Mouse (Mus musculus): ENCODE data around the gene Olfr1120. TPM values are rescaled to one million over a fixed set of nuclear protein-coding genes. Genes with fewer than 3 reads are reported as not detected.
"Not testable (repeated sequence)": the region's sequence is repeated elsewhere in the genome, so short reads cannot be mapped to it uniquely, and the experiment has no call there.

Olfr1120 gene
- total RNA-seq (2012; rRNA removed) (not detected in 2 replicates), total RNA-seq (2014; rRNA removed) (not detected in 2 replicates), polyA plus RNA-seq (2012; ENCODE audit: insufficient read length, low read depth) (not detected in 2 replicates)

DNA sequence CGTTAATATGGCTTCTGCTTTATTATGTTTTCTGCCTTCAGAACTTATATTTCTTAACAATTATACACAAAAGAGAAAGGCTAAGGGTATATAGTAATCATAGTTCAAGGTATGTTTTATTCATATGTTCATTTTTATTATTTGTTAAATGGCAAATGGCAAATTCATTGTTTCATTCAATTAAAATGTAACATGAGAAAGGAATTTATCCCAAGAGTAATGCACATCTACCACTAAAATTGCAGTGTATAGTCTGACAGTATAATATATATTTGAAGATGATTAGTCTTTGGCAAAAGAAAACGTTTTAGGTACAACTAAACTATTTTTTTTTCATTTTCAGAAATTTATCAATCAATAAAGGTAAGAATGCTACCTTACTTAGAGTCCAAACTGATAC is at the start of gene Olfr1120:
Gene Olfr1120, plus strand, starts transcription at position 301 of the 400 bp plus-strand sequence.
- no peak within 1 kb of the TSS for H3K4me3 ChIP-seq (replicated peaks in 1 of 3; ENCODE audit: low read depth in 2 of 3, low read length in 2 of 3, poor library complexity in 1 of 3)
- no peaks in the 10 kb centered on the region for H3K79me2 ChIP-seq (replicated peaks; ENCODE audit: control insufficient read depth, extremely low read depth, insufficient read depth, poor library complexity, severe bottlenecking)
- no peak within 1 kb of the TSS for H3K4me2 ChIP-seq (ENCODE audit: insufficient read depth, low read depth, poor library complexity, severe bottlenecking)
- peaks cover 16% of the 10 kb centered on the region for H3K9me3 ChIP-seq (replicated peaks; ENCODE audit: low read length)
- no peaks in the 10 kb centered on the region for H3K27me3 ChIP-seq (replicated peaks)
- H3K27ac ChIP-seq (ENCODE audit: insufficient read depth, low read depth) = no peak within 1 kb of the TSS
- DNase-seq (ENCODE audit: extremely low read depth) = no peak
- H3K4me1 ChIP-seq (ENCODE audit: control insufficient read depth in 1 of 2, insufficient read depth in 2 of 2) = no peaks in the 10 kb centered on the region
- no peak for TF ChIP-seq CTCF (conservative IDR thresholded peaks at IDR 0.05 in 1 of 2, IDR thresholded peaks at IDR 0.05 in 1 of 2; ENCODE audit: low read depth in 2 of 2, low read length in 2 of 2)
- no peak for TF ChIP-seq POLR2AphosphoS2 (IDR thresholded peaks at IDR 0.05; ENCODE audit: low read depth, low read length)
- no peak for TF ChIP-seq IRF4 (IDR thresholded peaks at IDR 0.05; ENCODE audit: low read depth, low read length)
- in situ Hi-C loops (cut with MboI; ENCODE audit: low pct_ligation_motif_present, low pct_unique_long_range_greater_than_20kb, low sequenced_read_pairs) = no loop called here
- H3K9ac ChIP-seq (ENCODE audit: insufficient read depth, low read depth) = no peak within 1 kb of the TSS
- dilution Hi-C loops (cut with MboI; ENCODE audit: extremely low pct_ligation_motif_present, extremely low pct_unique_long_range_greater_than_20kb, low sequenced_read_pairs) = no loop called here
- H3K36me3 ChIP-seq (replicated peaks in 1 of 2; ENCODE audit: control insufficient read depth in 1 of 2, insufficient read depth in 1 of 2, low read length in 1 of 2) = no peaks in the 10 kb centered on the region

DNA sequence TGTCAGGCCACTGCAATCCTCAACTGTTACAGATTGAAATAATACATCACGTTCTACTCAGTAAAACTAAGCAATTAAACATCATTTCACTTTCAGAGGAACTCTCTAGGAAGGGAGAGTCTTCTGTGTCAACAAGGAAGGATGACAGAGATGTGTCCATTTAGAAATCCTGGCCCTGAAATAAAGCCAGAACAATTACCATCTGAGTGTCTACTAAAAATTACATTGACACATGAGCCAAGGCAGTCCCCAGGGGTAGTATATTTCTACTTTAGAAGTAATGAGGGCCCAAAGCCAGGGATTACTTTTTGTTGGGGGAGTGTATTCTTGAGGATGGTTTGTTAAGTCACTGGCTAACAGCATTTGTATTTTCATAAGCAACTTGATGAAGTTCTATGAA is 47.3 kb upstream of the Olfr1120 start, which contains the start of gene Olfr1118:
Gene Olfr1118, plus strand, starts transcription at position 301 of the 400 bp plus-strand sequence.
- Histone ChIP-seq H3K4me1 (ENCODE audit: control insufficient read depth in 1 of 2, insufficient read depth in 2 of 2) (no peaks in the 10 kb centered on the region), H3K36me3 (replicated peaks in 1 of 2; ENCODE audit: control insufficient read depth in 1 of 2, insufficient read depth in 1 of 2, low read length in 1 of 2) (no peaks in the 10 kb centered on the region), H3K9ac (ENCODE audit: insufficient read depth, low read depth) (no peak within 1 kb of the TSS), H3K79me2 (replicated peaks; ENCODE audit: control insufficient read depth, extremely low read depth, insufficient read depth, poor library complexity, severe bottlenecking) (no peaks in the 10 kb centered on the region), H3K27ac (ENCODE audit: insufficient read depth, low read depth) (no peak within 1 kb of the TSS), H3K4me3 (replicated peaks in 1 of 3; ENCODE audit: low read depth in 2 of 3, low read length in 2 of 3, poor library complexity in 1 of 3) (no peak within 1 kb of the TSS), H3K27me3 (replicated peaks) (no peaks in the 10 kb centered on the region), H3K9me3 (replicated peaks; ENCODE audit: low read length) (peaks cover 11% of the 10 kb centered on the region), H3K4me2 (ENCODE audit: insufficient read depth, low read depth, poor library complexity, severe bottlenecking) (no peak within 1 kb of the TSS)
- in situ Hi-C loops (cut with MboI; ENCODE audit: low pct_ligation_motif_present, low pct_unique_long_range_greater_than_20kb, low sequenced_read_pairs) = no loop called here
- dilution Hi-C loops (cut with MboI; ENCODE audit: extremely low pct_ligation_motif_present, extremely low pct_unique_long_range_greater_than_20kb, low sequenced_read_pairs) = no loop called here
- no peak for DNase-seq (ENCODE audit: extremely low read depth)
- TF ChIP-seq NELFE (IDR thresholded peaks at IDR 0.05; ENCODE audit: low read depth, low read length) = no peak
- TF ChIP-seq MEF2A (IDR thresholded peaks at IDR 0.05; ENCODE audit: borderline replicate concordance, low read depth, low read length) = no peak
- TF ChIP-seq USF2 (conservative IDR thresholded peaks at IDR 0.05; ENCODE audit: low read depth, low read length) = no peak
- TF ChIP-seq CTCF (conservative IDR thresholded peaks at IDR 0.05 in 1 of 2, IDR thresholded peaks at IDR 0.05 in 1 of 2; ENCODE audit: low read depth in 2 of 2, low read length in 2 of 2) = no peak
- TF ChIP-seq BHLHE40 (IDR thresholded peaks at IDR 0.05; ENCODE audit: low read depth, low read length) = no peak
- TF ChIP-seq RCOR1 (conservative IDR thresholded peaks at IDR 0.05; ENCODE audit: low read depth, low read length) = no peak
- TF ChIP-seq ELF1 (IDR thresholded peaks at IDR 0.05; ENCODE audit: low read depth, low read length) = no peak
- no peak for TF ChIP-seq EP300 (IDR thresholded peaks at IDR 0.05; ENCODE audit: low read length)
- TF ChIP-seq PAX5 (IDR thresholded peaks at IDR 0.05; ENCODE audit: low read length) = no peak
- no peak for TF ChIP-seq MXI1 (IDR thresholded peaks at IDR 0.05; ENCODE audit: low read depth, low read length)
- TF ChIP-seq KAT2A (IDR thresholded peaks at IDR 0.05; ENCODE audit: insufficient replicate concordance, low read length) = no peak
- no peak for TF ChIP-seq IRF4 (IDR thresholded peaks at IDR 0.05; ENCODE audit: low read depth, low read length)
- no peak for TF ChIP-seq SIN3A (IDR thresholded peaks at IDR 0.05; ENCODE audit: low read length)

DNA sequence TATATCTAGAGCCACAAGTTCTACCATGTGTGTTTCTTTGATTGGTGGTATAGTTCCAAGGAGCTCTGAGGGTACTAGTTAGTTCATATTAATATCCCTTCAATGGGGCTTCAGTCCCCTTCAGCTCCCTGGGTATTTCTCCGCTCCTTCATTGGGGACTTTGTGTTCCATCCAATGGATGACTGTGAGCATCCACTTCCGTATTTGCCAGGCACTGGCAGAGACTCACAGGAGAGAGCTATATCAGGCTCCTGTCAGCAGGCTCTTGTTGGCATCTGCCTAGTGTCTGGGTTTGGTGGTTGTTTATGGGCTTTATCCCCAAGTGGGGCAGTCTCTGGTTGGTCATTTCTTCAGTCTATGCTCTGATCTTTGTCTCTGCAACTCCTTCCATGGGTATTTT is 5.5 kb downstream of the Olfr1120 start:
- H3K36me3 ChIP-seq (replicated peaks in 1 of 2; ENCODE audit: control insufficient read depth in 1 of 2, insufficient read depth in 1 of 2, low read length in 1 of 2); H3K9ac ChIP-seq (ENCODE audit: insufficient read depth, low read depth); DNase-seq (ENCODE audit: extremely low read depth); H3K4me3 ChIP-seq (replicated peaks in 1 of 3; ENCODE audit: low read depth in 2 of 3, low read length in 2 of 3, poor library complexity in 1 of 3); H3K4me2 ChIP-seq (ENCODE audit: insufficient read depth, low read depth, poor library complexity, severe bottlenecking); H3K27ac ChIP-seq (ENCODE audit: insufficient read depth, low read depth); H3K4me1 ChIP-seq (ENCODE audit: control insufficient read depth in 1 of 2, insufficient read depth in 2 of 2); in situ Hi-C loops (cut with MboI; ENCODE audit: low pct_ligation_motif_present, low pct_unique_long_range_greater_than_20kb, low sequenced_read_pairs); dilution Hi-C loops (cut with MboI; ENCODE audit: extremely low pct_ligation_motif_present, extremely low pct_unique_long_range_greater_than_20kb, low sequenced_read_pairs); H3K9me3 ChIP-seq (replicated peaks; ENCODE audit: low read length); H3K27me3 ChIP-seq (replicated peaks); H3K79me2 ChIP-seq (replicated peaks; ENCODE audit: control insufficient read depth, extremely low read depth, insufficient read depth, poor library complexity, severe bottlenecking): not testable (repeated sequence)
